Mouse (Mus musculus) splenic B cell, adult 2 months (primary cell): ENCODE results near the gene Dock9.
"Not testable (repeated sequence)": the region's sequence is repeated elsewhere in the genome, so short reads cannot be mapped to it uniquely, and the experiment has no call there.

Experiments
- DNase-seq: peaks from one replicate; pipeline ENCODE4 v3.0.0-alpha.2; 2011; ENCODE audit warnings: low read depth, low spot score
- H3K27me3 ChIP-seq: 2 replicates; pipeline ENCODE4 v1.6.1; 2012; ENCODE audit warnings: mild to moderate bottlenecking, low read length, moderate library complexity, mixed read lengths; ENCODE audit not compliant: control insufficient read depth, poor library complexity, insufficient read depth, severe bottlenecking
- H3K36me3 ChIP-seq: 2 replicates; pipeline ENCODE4 v1.6.1; 2012; ENCODE audit warnings: mild to moderate bottlenecking, low read length, moderate library complexity, mixed read lengths; ENCODE audit not compliant: control insufficient read depth, poor library complexity, insufficient read depth, severe bottlenecking

Gene Dock9

GRCm38 (mm10) chr14:121711089-121711826 is 86.4 kb downstream of the Dock9 start:
- H3K36me3 ChIP-seq: no peaks in the 10 kb centered on the region
- no peak for DNase-seq

GRCm38 (mm10) chr14:121710130-121710529 is 87.5 kb downstream of the Dock9 start:
- Histone ChIP-seq H3K27me3 (no peaks in the 10 kb centered on the region), H3K36me3 (no peaks in the 10 kb centered on the region)
- no peak for DNase-seq

More at GRCm38 (mm10) chr14:121711089-121711826, 86.4 kb downstream of the Dock9 start:
- no peaks in the 10 kb centered on the region for H3K27me3 ChIP-seq

- Histone ChIP-seq H3K36me3 (no peaks in the 10 kb centered on the region), H3K27me3 (no peaks in the 10 kb centered on the region)
- no peak for DNase-seq
These were observed 89.4 kb downstream of the Dock9 start for GRCm38 (mm10) chr14:121708244-121708643.

GRCm38 (mm10) chr14:121706482-121706901 is 91.1 kb downstream of the Dock9 start:
- DNase-seq: no peak
- no peaks in the 10 kb centered on the region for H3K27me3 ChIP-seq
- no peaks in the 10 kb centered on the region for H3K36me3 ChIP-seq

GRCm38 (mm10) chr14:121705644-121706043 is 92.0 kb downstream of the Dock9 start:
- no peaks in the 10 kb centered on the region for H3K27me3 ChIP-seq
- H3K36me3 ChIP-seq: no peaks in the 10 kb centered on the region
- no peak for DNase-seq

- H3K27me3 ChIP-seq: no peaks in the 10 kb centered on the region
- no peaks in the 10 kb centered on the region for H3K36me3 ChIP-seq
- DNase-seq: peak; percentile 8
These were observed 95.1 kb downstream of the Dock9 start for GRCm38 (mm10) chr14:121702534-121702933.

GRCm38 (mm10) chr14:121700013-121700412 is 97.6 kb downstream of the Dock9 start:
- no peak for DNase-seq
- Histone ChIP-seq H3K36me3 (no peaks in the 10 kb centered on the region), H3K27me3 (no peaks in the 10 kb centered on the region)

- no peaks in the 10 kb centered on the region for H3K27me3 ChIP-seq
- no peaks in the 10 kb centered on the region for H3K36me3 ChIP-seq
- no peak for DNase-seq
These were observed 99.1 kb downstream of the Dock9 start for GRCm38 (mm10) chr14:121698620-121698950.

- no peaks in the 10 kb centered on the region for H3K27me3 ChIP-seq
- DNase-seq: peak; percentile 6
- no peaks in the 10 kb centered on the region for H3K36me3 ChIP-seq
These were observed 99.7 kb downstream of the Dock9 start for GRCm38 (mm10) chr14:121697709-121698619.

- no peaks in the 10 kb centered on the region for H3K36me3 ChIP-seq
- DNase-seq: peak; percentile 42
- H3K27me3 ChIP-seq: no peaks in the 10 kb centered on the region
These were observed 100.4 kb downstream of the Dock9 start for GRCm38 (mm10) chr14:121697143-121697680.

- peak; percentile 45 for DNase-seq
- no peaks in the 10 kb centered on the region for H3K27me3 ChIP-seq
- no peaks in the 10 kb centered on the region for H3K36me3 ChIP-seq
These were observed 101.1 kb downstream of the Dock9 start for GRCm38 (mm10) chr14:121696429-121697118.

- Histone ChIP-seq H3K36me3 (no peaks in the 10 kb centered on the region), H3K27me3 (no peaks in the 10 kb centered on the region)
- DNase-seq: no peak
These were observed 102.9 kb downstream of the Dock9 start for GRCm38 (mm10) chr14:121694706-121695105.

GRCm38 (mm10) chr14:121693991-121694594 is 103.5 kb downstream of the Dock9 start:
- Histone ChIP-seq H3K27me3 (no peaks in the 10 kb centered on the region), H3K36me3 (no peaks in the 10 kb centered on the region)
- no peak for DNase-seq

GRCm38 (mm10) chr14:121689649-121690048 is 108.0 kb downstream of the Dock9 start:
- DNase-seq, H3K27me3 ChIP-seq: not testable (repeated sequence)

More at GRCm38 (mm10) chr14:121689649-121690048, 108.0 kb downstream of the Dock9 start:
- H3K36me3 ChIP-seq: not testable (repeated sequence)
